Comparison of ENCODE assay signal across 8 mouse cellular contexts in genomic region chr5:150666133-150666739, GRCm38 (mm10). TPM values are rescaled to one million over a fixed set of nuclear protein-coding genes. Genes with fewer than 3 reads are reported as not detected.
DNase-seq lines count a peak whose midpoint lies in the region; ATAC-seq and TF ChIP-seq lines count a peak whose summit lies in the region.
"Not testable (repeated sequence)": the region's sequence is repeated elsewhere in the genome, so short reads cannot be mapped to it uniquely, and the experiment has no call there.

Gene N4bp2l2 (minus strand): TSS chr5:150666183.

- not testable (repeated sequence) for TF ChIP-seq EP300 in lung, postnatal 0 days (IDR thresholded peaks at IDR 0.05)

- not testable (repeated sequence) for H3K9me3 ChIP-seq in E14TG2a.4 (ENCODE audit: low read length); forebrain, postnatal 0 days (ENCODE audit: low read length); heart, embryonic 15.5 days (replicated peaks); intestine, embryonic 16.5 days (ENCODE audit: control insufficient read depth, low read length); lung, postnatal 0 days (ENCODE audit: low read length); neural tube, embryonic 15.5 days (replicated peaks)

- not testable (repeated sequence) for H3K27me3 ChIP-seq in E14TG2a.4 (ENCODE audit: insufficient read depth, low read length); forebrain, postnatal 0 days (ENCODE audit: insufficient read depth, low read length); heart, embryonic 15.5 days; intestine, embryonic 16.5 days (replicated peaks; ENCODE audit: control insufficient read depth, insufficient read depth, low read length); lung, postnatal 0 days (replicated peaks; ENCODE audit: insufficient read depth, low read length); neural tube, embryonic 15.5 days (replicated peaks)

- peaks cover 29% of the 10 kb centered on the region for H3K4me1 ChIP-seq in E14TG2a.4 (replicated peaks; ENCODE audit: low read depth, low read length)
- not testable (repeated sequence) for H3K4me1 ChIP-seq in forebrain, postnatal 0 days (ENCODE audit: insufficient read depth); intestine, embryonic 16.5 days (ENCODE audit: control insufficient read depth, insufficient read depth, low read length); lung, postnatal 0 days (ENCODE audit: insufficient read depth, low read depth, low read length)
- H3K4me1 ChIP-seq in heart, embryonic 15.5 days (replicated peaks): peaks cover 16% of the 10 kb centered on the region
- peaks cover 16% of the 10 kb centered on the region for H3K4me1 ChIP-seq in neural tube, embryonic 15.5 days

- peak within 1 kb of the TSS; percentile 61 for H3K4me2 ChIP-seq in forebrain, postnatal 0 days (ENCODE audit: low read depth)
- peak within 1 kb of the TSS; percentile 65 for H3K4me2 ChIP-seq in heart, embryonic 15.5 days
- peak within 1 kb of the TSS; percentile 68 for H3K4me2 ChIP-seq in intestine, embryonic 16.5 days (ENCODE audit: low read depth, low read length)
- peak within 1 kb of the TSS; percentile 60 for H3K4me2 ChIP-seq in lung, postnatal 0 days (replicated peaks; ENCODE audit: low read depth, low read length)
- peak within 1 kb of the TSS; percentile 73 for H3K4me2 ChIP-seq in neural tube, embryonic 15.5 days

- WGBS in forebrain, postnatal 0 days: 89% methylated on average over 8 of the region's 9 CpGs
- 92% methylated on average over 9 of the region's 9 CpGs for WGBS in heart, embryonic 15.5 days
- WGBS in intestine, embryonic 16.5 days: 87% methylated on average over 8 of the region's 9 CpGs
- 87% methylated on average over 8 of the region's 9 CpGs for WGBS in lung, postnatal 0 days
- WGBS in neural tube, embryonic 15.5 days: 92% methylated on average over 9 of the region's 9 CpGs

- not testable (repeated sequence) for TF ChIP-seq CTCF in E14TG2a.4 (conservative IDR thresholded peaks at IDR 0.05; ENCODE audit: low read length); forebrain, postnatal 0 days (IDR thresholded peaks at IDR 0.05; ENCODE audit: low read depth); lung, postnatal 0 days (IDR thresholded peaks at IDR 0.05)

- peak; percentile 36 for DNase-seq in cerebellum, adult 9-10 months
- not testable (repeated sequence) for DNase-seq in forebrain, postnatal 0 days; left cerebral cortex, postnatal 36 days (ENCODE audit: low spot score in 2 of 2); lung, postnatal 0 days (ENCODE audit: low spot score)

- peak within 1 kb of the TSS; percentile 99 for H3K4me3 ChIP-seq in E14TG2a.4 (replicated peaks; ENCODE audit: low read length)
- H3K4me3 ChIP-seq in forebrain, postnatal 0 days (ENCODE audit: low read depth, low read length): peak within 1 kb of the TSS; percentile 81
- H3K4me3 ChIP-seq in heart, embryonic 15.5 days: peak within 1 kb of the TSS; percentile 100
- peak within 1 kb of the TSS; percentile 81 for H3K4me3 ChIP-seq in intestine, embryonic 16.5 days (ENCODE audit: low read length)
- H3K4me3 ChIP-seq in lung, postnatal 0 days (ENCODE audit: low read depth, low read length): peak within 1 kb of the TSS; percentile 71
- H3K4me3 ChIP-seq in neural tube, embryonic 15.5 days (replicated peaks): peak within 1 kb of the TSS; percentile 99

- intact Hi-C loops in left cerebral cortex, postnatal 36 days (cut with DNase I): loop anchor here (5.0 kb wide), 1 partner anchor 224 kb away; no protein-coding TSS in a partner anchor

- peak within 1 kb of the TSS; percentile 90 for H3K27ac ChIP-seq in forebrain, postnatal 0 days (ENCODE audit: low read depth, low read length)
- H3K27ac ChIP-seq in heart, embryonic 15.5 days: peak within 1 kb of the TSS; percentile 99
- H3K27ac ChIP-seq in intestine, embryonic 16.5 days (ENCODE audit: low read length): peak within 1 kb of the TSS; percentile 98
- peak within 1 kb of the TSS; percentile 98 for H3K27ac ChIP-seq in lung, postnatal 0 days (ENCODE audit: low read length)
- H3K27ac ChIP-seq in neural tube, embryonic 15.5 days (replicated peaks): peak within 1 kb of the TSS; percentile 96

- peaks cover 17% of the 10 kb centered on the region for H3K36me3 ChIP-seq in E14TG2a.4 (ENCODE audit: insufficient read depth, low read length)
- H3K36me3 ChIP-seq in forebrain, postnatal 0 days (ENCODE audit: insufficient read depth); heart, embryonic 15.5 days; intestine, embryonic 16.5 days (ENCODE audit: control insufficient read depth, insufficient read depth, low read length); lung, postnatal 0 days (ENCODE audit: insufficient read depth, low read length): not testable (repeated sequence)
- peaks cover 10% of the 10 kb centered on the region for H3K36me3 ChIP-seq in neural tube, embryonic 15.5 days

- peak within 1 kb of the TSS; percentile 95 for H3K9ac ChIP-seq in forebrain, postnatal 0 days
- H3K9ac ChIP-seq in heart, embryonic 15.5 days: peak within 1 kb of the TSS; percentile 94
- peak within 1 kb of the TSS; percentile 84 for H3K9ac ChIP-seq in intestine, embryonic 16.5 days (ENCODE audit: low read depth, low read length)
- peak within 1 kb of the TSS; percentile 88 for H3K9ac ChIP-seq in lung, postnatal 0 days (replicated peaks; ENCODE audit: low read depth)
- H3K9ac ChIP-seq in neural tube, embryonic 15.5 days (replicated peaks): peak within 1 kb of the TSS; percentile 94

- not testable (repeated sequence) for ATAC-seq in forebrain, postnatal 0 days; heart, embryonic 15.5 days (replicated peaks; ENCODE audit: insufficient number of reproducible peaks, insufficient read depth, low FRiP score, low read depth); intestine, embryonic 16.5 days; lung, postnatal 0 days; neural tube, embryonic 15.5 days (ENCODE audit: low FRiP score)

RNA-seq across cellular contexts. Expression of gene N4bp2l2, which starts in this region (rescaled TPM):
- 93.1 and 101 TPM in 2 replicates for total RNA-seq in forebrain, postnatal 0 days (2014; rRNA removed)
- polyA plus RNA-seq in forebrain, postnatal 0 days (2015; fragmentation: Nextera tagmentation; extraction: Ambion mirVana): 21.5 and 26.5 TPM in 2 replicates
- polyA plus RNA-seq in heart, embryonic 15.5 days (2015; fragmentation: Nextera tagmentation; extraction: Ambion mirVana): 25.3 and 29.5 TPM in 2 replicates
- polyA plus RNA-seq in intestine, embryonic 16.5 days (2015; fragmentation: Nextera tagmentation; extraction: Ambion mirVana): 32.6 and 33.1 TPM in 2 replicates
- 10 to 100 TPM; 68.0 to 91.7 TPM for total RNA-seq in left cerebral cortex, postnatal 36 days (2021)
- 36.7 and 37.1 TPM in 2 replicates for polyA plus RNA-seq in lung, postnatal 0 days (2015; fragmentation: Nextera tagmentation; extraction: Ambion mirVana)
- 30.7 and 33.0 TPM in 2 replicates for polyA plus RNA-seq in neural tube, embryonic 15.5 days (2015; fragmentation: Nextera tagmentation; extraction: Ambion mirVana)
